Mouse (Mus musculus) right cerebral cortex, adult 2 months (tissue): Measurements from ENCODE around the gene Samd4b.

ENCODE experiments used
- DNase-seq, 2 experiments: peaks; one replicate each; pipeline ENCODE4 v3.0.0; 2021 to 2022; ENCODE audit warnings: low spot score in 2 of 2

Samd4b gene

DNA sequence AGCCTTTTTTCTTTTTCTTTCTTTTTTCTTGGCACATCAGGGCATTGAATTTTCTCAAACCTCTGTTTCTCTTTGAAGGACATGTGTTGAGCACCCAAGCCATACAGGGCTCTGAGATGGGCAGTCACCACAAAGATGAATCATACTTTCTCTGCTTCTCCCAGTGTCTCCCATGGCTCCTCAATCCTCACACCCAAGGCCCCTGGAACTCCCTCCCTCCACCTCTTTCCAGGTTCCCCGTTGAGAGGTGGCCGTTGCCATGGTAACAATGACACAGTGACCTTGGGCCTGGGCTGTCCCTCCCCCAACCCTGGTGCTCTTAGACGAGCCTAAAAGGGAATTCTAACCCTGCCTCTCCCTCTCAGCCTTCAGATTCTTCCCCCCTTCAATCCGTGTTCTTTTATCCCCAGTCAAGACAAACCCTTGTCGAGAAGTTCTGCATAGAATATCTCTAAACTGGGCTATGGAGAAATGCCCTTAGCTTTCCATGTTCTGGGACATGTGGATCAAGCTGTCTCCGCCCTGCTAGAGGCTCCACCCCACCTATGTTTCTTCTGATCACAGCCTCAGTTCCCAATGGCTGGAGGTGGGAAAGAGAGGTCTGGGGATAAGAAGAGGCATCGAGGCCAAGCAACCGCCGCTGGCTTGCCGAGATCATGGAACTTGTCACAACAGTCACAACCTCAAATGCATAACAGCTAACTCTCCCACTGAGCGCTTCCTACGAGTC, 150.7 kb downstream of the Samd4b start:
- no peak for DNase-seq

DNA sequence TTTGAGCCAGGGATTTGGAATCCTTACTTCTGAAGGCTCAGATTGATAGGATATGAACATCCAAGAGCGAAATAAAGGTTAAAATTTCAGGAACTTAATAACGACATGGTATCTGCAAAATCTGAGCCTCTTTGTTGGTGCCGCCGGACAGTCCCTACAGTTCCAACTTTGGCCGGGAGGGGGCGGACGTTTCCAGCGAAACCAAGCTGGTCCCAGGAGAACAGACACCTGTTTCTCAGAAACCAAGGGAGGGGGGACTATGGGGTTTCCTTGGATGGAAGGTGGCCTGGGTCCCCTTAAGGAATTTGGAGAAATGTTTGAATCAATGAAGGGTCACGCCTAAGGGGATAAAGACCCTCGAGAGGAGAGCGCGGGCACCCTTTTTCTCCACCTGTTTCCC, 151.5 kb downstream of the Samd4b start:
- peak; percentile 87 to 91 for DNase-seq

DNA sequence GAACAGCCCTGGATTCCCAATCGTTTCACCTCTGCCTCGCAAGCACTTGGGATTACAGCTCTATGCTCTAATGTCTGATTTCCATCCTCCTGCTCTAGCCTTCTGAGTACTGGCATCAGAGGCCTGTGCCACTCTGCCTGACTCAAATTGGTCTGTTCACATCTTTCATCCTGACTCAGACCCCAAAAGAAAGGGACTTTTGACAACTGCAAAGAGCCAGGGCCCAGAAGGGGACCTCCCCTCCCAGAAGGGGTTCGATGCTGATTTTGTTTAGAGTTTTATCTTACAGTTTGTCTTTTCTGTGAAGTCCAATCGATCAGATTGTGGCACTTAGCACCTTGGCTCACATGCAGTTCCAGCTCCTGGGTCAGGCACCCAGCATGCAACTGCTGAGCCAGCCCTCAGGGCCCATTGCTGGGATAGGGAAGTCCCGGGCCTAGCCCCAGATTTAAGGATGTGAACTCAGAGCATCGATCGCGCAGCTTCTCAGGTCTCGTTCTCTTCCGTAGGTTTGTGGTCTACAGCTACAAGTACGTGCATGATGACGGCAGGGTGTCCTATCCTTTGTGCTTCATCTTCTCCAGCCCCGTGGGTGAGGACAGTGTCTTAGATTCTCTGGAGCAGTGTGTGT, 153.5 kb downstream of the Samd4b start:
- no peak for DNase-seq

DNA sequence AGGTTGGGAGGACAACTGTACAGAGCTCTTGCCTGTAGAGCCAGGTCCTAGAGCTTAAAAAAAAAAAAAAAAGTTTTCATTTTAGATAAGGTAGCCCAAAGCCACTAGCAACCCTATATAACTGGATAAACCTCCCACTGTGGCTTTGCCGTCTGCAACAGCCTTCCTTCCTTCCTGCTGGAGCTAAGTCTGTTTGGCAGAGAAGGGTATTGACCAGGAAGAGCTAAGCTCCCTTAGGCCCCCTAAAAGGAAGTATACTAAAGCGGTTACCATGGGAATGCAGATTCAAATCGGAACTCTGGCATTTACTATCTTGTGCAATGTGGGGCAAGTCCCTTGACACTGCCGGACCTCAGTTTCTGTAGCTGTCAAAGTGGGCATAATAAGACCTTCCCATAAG, 155.3 kb downstream of the Samd4b start:
- DNase-seq = no peak

DNA sequence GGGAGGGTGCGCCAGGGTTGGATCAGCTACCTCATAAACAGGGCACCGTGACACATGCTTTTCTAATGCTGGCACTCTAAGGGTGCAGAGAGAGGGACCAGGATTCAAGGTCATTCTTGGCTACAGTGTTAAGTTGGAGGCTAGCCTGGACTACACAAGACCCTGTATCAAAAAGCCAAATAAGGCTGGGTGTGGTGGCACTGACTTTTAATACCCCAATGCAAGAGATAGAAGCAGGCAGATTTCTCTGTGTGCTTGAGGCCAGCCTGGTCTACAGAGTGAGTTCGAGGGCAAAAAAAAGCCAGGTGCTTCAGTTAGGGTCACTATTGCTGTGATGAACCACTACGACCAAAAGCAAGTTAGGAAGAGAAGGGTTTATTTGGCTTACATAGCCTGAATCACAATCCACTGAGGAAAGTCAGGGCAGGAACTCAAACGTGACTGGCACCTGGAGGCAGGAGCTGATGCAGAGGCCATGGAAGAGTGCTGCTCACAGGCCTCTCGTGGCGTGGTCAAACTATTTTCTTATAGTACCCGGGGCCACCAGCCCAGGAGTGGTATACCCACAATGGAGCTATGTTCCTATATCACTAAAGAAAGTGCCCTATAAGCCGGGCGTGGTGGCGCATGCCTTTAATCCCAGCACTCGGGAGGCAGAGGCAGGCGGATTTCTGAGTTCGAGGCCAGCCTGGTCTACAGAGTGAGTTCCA, 156.0 kb downstream of the Samd4b start:
- DNase-seq = no peak

DNA sequence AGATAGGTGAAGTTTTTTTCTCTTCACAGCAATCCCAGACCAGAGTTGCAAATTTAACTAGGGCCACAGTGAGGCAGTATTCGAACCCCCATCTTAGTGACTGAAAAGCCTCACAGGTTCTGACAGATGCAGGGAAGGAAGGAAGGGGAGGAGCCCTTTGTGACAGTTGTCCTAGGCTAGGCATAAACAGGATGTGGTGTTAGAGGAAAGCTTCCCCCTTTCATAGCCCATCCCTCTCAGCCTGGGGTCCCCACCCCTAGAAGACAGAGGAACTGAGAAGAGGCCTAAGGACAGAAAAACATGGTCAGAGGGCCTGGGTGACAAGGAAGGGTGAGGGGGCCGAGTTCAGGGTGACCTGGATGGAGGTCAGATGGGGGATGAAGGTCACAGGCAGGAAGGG, 157.2 kb downstream of the Samd4b start:
- DNase-seq = no peak

DNA sequence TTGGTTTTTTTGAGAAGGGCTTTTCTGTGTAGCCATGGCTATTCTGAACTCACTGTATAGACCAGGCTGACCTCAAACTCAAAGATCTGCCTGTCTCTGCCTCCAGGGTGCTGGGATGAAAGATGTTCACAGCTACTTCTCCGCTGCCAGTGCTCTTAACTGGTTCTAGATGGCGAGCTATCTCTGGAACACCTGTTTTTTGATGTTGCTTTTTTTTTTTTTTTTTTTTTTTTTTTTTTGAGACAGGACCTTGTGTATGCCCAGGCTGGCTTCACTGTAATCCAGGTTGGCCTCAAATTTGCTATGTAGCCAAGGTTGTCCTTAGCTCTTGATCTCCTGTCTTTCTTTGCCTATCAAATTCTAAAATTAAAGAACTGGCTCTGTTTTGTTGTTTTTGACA, 159.2 kb downstream of the Samd4b start:
- no peak for DNase-seq

DNA sequence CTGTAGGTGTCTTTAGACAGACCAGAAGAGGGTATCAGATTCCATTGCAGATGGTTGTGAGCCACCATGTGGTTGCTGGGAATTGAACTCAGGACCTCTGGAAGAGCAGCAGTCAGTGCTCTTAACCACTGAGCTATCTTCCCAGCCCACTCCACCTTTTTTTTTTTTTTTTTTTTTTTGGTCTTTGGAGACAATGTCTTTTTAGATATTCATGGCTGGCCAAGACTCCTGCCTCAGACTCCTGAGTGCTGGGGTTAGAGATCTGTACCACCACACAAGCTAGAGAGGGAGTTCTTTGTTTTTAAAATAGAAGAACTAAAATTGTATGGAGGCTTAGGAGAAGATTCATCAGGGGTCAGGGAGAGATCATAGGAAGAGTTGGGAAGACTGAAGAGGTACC, 160.0 kb downstream of the Samd4b start:
- no peak for DNase-seq

DNA sequence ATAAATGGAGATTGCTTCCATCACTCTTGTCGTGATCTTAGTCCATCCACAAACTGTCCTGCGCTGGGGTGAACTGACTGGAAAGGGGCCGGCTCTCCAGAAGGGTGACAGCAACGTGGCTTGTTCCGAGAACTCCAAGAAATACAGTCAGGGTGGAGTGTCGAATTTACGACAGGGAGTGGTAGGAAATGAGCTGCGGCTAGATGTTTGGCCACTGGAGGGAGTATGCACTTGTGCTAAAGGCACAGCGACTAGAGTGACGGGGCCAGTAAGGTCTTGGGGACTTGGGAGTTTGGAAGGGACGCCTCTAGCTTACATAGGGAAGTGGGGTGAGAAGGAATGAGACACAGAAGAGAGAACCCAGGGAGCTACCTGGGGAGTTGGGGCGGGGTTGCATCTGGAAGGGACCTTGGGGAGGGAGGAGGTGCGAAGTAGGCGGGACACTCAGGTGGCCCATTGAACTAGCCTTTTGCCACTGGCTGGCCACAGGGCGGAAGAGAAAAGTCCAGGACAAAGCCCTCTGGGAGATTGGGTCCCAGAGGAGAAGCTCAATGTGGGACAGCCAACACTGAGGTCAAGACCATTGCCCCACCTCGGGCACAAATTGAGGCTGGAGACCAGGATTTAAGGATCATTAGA, 160.9 kb downstream of the Samd4b start, which contains the start of gene Gmfg:
Gmfg (plus strand) TSS at position 516 of the 639 bp plus-strand sequence.
- DNase-seq = peak; percentile 75 to 78

DNA sequence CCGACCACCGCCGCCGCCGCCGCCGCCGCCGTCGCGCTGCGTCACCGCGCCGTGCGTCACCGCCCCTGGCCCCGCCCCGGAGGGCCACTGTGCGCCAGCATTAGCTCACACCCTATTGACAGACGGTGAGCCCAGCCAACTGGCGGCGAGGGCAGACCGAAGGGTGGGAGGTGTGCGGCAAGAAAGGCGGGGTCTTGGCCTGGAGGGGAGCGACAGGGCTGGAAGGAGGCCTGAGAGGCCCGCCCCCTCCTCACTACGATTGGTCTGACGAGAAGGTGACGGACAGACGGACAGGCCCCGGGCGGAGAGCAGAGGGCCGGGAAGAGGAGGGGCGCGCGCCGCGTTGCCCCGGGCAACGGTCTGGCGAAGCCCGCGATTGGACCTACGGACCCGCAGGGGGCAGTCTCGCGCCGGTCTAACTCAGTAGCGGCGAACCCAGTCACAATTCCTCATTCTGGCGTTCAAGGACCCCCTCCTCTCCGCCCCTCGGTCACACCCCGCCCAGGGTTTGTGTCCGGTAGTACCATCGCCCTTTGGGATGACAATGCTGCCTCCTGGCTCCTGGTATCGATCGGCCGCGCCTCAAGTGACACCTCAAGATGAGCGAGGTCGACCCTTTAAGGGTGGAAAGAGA, 161.6 kb downstream of the Samd4b start:
- DNase-seq = peak; percentile 99 to 100

DNA sequence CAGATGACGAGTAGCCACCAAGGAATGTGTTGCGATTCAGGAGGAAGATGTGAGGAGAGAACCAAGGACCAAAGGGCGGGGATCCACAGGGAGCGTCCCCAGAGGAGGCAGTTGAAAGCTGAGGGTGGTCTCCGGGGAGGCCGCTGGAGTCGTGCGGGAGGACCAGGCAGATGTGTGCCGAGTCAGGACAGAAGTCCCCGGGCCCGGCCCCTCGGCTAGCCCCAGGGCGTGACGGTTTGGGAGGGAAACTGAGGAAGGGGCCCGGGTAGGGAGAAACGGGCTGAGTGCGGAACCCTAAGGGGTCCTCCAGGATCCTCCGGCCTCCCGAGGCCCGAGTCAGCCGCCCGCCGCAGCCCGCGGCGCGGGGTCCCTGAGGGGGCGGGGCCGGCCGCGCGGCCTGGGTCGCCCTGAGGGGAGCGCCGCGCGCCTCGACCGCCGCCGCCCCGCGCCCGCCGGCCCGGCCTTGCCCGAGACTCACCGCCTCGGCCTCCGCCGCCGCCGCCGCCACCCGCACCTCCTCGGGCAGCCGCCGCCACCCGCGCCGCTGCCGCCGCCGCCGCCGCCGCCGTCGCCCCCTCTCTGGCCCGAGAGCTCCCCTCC, 162.2 kb downstream of the Samd4b start:
- DNase-seq = no peak

DNA sequence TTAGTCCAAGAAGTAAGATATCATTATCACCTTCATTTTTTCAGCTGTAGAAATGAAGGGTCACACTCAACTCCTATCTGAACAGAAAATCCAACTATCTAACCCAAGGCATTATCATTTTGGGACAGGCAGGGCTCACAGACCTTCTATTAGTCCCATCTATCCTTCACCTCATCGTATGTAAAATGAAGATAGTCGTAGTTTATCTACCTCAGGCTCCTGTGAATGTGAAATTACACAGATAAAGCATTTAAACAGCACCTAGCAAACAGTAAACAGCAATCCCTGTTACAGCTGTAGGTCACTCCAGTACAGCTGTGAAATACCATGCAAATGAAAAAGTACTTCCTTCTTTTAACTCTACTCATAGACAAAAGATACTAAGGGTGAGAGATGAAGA, 165.7 kb downstream of the Samd4b start:
- no peak for DNase-seq

DNA sequence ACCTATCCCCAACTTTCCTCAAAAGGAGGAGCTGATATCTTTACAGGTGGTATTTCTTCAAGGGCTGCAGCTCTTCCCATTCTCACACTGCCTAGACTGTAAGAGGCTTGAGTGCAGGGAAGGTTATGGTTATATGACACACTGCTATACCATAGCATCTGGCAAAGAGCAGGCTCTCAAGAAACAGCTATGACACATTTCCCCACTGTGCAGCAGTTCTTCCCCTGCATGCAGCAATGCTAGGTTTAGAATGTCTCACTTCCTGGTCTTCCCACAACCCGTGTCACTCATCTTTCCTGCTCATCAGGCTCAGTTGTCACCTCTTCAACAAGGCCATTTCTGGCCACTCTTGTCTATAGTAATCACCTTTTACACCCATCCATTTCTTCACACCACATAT, 167.4 kb downstream of the Samd4b start:
- no peak for DNase-seq

DNA sequence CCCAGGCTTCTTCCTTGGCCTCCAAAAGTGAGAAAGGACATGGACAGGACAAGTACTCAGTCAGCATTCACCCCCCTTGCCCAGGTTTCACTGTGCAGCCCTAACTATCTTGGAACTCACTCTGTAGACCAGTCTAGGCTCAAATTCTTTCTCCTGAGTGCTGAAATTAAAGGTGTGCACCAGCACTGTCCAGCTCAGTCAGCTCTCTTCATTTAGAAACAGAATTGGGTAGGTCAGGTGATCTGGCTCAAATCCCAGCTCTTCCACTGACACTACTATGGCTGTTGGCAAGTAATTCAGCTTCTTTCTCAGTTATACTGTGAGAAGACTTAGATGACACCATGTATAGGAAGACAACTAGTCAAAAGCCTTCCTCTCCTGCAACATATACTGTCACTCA, 170.2 kb downstream of the Samd4b start:
- no peak for DNase-seq

DNA sequence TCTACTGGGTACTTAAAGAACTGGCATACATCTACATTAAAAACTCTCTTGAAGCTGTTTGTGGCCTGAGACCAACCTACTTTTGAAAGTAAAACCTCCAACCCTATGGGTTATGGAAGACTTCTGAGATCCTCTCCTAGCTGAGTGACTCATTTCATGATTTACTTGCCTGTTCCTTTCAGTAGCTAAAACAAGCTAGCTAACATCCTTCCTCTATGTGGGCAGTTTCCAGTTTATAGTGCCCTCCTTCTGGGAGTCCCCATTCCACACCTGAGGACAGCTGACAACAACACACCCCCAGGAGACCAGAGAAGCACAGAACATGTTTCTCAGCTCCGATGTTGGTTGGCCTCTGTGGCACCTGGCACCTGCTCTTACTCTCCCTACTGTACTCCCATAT, 174.9 kb downstream of the Samd4b start:
- DNase-seq = no peak

DNA sequence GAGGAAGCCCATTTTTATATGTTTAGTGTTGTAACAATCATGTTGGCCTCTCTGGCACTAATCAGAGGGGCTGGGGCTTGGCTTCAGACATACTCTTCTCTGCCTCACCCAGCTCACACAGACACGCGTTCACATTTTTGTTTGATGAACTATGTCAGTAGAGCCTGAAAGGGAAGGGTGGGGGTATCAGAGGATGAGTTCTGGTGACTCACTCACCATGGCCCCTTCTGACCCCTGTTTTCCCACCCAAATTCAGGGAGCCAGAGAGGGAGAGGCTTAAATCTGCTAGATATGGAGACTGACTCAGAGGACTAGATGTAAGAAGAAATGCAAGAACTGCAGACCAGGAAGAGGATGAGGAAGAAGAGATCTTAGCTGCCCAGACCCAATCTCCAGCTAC, 178.5 kb downstream of the Samd4b start:
- no peak for DNase-seq

DNA sequence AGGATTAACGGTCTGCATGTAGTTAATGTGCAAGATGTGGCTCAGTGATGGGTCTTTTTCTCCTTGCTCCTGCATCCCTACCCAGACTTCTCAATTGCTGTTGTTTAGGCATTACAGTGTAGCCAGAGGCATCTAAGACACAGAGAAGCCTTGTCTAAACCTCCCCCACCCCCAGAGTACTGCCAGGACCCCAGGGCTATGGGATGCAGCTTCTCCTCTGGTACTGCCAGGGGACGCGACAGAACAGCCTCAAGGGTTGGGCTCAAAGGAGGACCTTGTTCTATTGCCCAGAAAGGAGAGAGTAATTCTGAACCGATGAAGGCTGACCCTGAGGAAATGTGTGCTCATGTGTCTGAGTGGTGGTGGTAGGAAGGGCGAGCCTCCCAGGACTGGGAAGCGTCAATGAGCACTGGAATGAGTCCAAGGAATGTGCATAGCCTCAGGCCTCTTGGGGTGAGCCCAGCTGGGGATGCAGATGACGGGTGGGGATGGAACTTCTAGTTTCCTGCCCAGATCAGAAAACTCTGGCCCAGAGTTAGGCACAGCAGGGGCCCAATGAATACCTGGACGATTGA, 179.8 kb downstream of the Samd4b start:
- DNase-seq = no peak

DNA sequence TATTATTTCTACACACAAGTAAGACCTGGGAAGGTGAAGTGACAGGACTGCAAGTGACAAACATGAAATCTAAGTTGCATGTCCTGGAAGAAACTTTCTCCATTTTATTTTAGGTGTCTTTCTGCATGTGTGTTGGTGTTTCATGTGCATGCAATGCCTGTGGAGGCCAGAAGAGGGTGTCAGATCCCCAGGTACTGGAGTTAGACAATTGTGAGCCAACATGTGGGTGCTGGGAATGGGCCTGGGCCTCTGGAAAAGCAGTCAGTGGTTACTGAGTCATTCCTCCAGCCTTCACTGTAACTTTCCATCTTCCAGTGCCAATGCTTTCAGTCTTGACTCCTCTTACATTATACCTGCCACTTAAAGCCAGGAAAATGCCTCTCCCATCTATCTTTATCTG, 180.6 kb downstream of the Samd4b start:
- no peak for DNase-seq

DNA sequence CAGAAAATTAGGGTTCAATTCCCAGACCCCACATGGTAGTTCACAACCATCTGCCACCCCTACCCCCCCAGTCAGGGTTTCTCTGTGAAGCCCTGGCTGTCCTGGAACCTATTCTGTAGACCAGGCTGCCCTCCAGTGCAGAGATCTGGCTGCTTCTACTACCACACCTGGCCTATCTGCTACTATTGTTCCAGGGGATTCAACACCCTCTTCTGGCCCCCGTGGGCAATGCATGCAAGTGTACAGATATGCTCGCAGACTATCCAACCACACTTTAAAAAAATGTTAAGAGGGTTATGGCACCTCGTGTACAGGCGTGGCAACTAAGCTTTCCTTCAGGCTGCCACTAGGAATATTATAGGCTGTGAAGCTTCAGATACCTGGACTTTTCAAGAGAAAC, 185.1 kb downstream of the Samd4b start:
- DNase-seq = no peak

DNA sequence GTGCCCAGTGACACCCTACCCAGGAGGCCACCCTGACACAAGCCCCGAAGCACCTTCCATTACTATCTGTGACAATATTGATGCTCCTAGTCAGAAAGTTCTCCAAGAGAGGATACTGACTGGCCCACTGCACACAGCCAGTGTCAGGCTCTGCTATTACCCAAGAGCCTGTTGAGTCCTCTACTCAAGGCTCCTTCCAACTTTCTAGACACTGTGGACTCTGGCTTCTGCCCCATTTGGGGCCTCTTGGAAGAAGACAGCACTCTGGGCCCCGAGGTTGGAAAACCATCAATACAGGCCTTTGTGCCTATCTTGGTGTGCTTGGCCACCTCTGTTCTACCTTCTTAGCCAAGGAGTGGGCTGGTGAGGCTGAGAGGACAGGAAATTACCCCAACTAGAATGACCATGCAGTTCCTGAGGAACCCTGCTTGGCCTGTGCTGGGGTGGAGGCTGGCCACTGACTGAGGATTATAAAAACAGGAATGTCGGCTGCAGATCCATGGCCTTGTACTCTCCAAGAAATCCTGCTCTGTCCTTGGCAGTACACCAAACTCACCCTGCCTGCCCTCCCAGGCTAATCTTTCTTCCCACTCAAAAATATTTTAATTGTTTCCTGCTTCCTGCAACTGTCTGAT, 187.0 kb downstream of the Samd4b start:
- no peak for DNase-seq

DNA sequence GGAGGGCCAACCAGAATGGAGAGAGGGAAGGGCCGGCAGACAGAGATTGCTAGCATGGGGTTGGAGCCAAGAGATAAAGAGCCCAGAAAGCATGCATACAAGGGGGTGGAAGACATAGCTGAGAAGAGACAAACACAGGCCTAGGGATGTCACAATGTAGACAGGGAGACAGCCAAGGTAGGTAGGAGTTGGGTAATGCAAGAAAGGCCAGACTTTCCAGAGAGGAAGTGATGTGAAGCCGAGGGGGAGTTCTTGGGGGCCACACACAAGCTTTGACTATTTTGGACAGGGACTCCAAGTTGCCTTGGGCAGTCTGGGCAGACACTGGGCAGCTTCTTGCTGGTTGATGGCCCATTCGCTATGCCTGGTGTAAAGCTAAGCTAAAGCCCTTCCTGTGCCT, 196.0 kb downstream of the Samd4b start:
- DNase-seq = no peak
